Mouse (Mus musculus): ENCODE data around the gene Smyd3. TPM values are rescaled to one million over a fixed set of nuclear protein-coding genes. Genes with fewer than 3 reads are reported as not detected.
"Not testable (repeated sequence)": the region's sequence is repeated elsewhere in the genome, so short reads cannot be mapped to it uniquely, and the experiment has no call there.

Smyd3 gene
- polyA plus RNA-seq, 1 experiment from 2014 or later = 30.6 TPM

- H3K9me3 ChIP-seq (replicated peaks; ENCODE audit: control insufficient read depth, low read length, poor library complexity, severe bottlenecking); ATAC-seq; H3K9ac ChIP-seq (ENCODE audit: low read depth, low read length); H3K27me3 ChIP-seq (ENCODE audit: control insufficient read depth, insufficient read depth, low read depth, low read length); H3K4me3 ChIP-seq (ENCODE audit: low read depth, low read length); H3K36me3 ChIP-seq (ENCODE audit: control insufficient read depth, insufficient read depth, low read length); H3K4me2 ChIP-seq (ENCODE audit: low read length); H3K27ac ChIP-seq (ENCODE audit: low read length): not testable (repeated sequence)
- peaks cover 20% of the 10 kb centered on the region for H3K4me1 ChIP-seq (ENCODE audit: control insufficient read depth, insufficient read depth, low read length)
- WGBS = 84% methylated on average over 5 of the region's 5 CpGs
Measured at GRCm38 (mm10) chr1:179164219-179164618, 353.6 kb downstream of the Smyd3 start.

- not testable (repeated sequence) for H3K4me2 ChIP-seq (ENCODE audit: low read length); H3K9ac ChIP-seq (ENCODE audit: low read depth, low read length); H3K27me3 ChIP-seq (ENCODE audit: control insufficient read depth, insufficient read depth, low read depth, low read length); H3K4me3 ChIP-seq (ENCODE audit: low read depth, low read length); H3K27ac ChIP-seq (ENCODE audit: low read length); H3K9me3 ChIP-seq (replicated peaks; ENCODE audit: control insufficient read depth, low read length, poor library complexity, severe bottlenecking); H3K36me3 ChIP-seq (ENCODE audit: control insufficient read depth, insufficient read depth, low read length); ATAC-seq
- H3K4me1 ChIP-seq (ENCODE audit: control insufficient read depth, insufficient read depth, low read length) = peaks cover 20% of the 10 kb centered on the region
- WGBS = 90% methylated on average over 1 of the region's 1 CpGs
Measured at GRCm38 (mm10) chr1:179162752-179163151, 355.1 kb downstream of the Smyd3 start.

- 5% methylated on average over 6 of the region's 6 CpGs for WGBS
- peak overlapping the region; percentile 46; the same call in 1 of the 2 replicates for H3K27ac ChIP-seq (ENCODE audit: low read length)
Measured at GRCm38 (mm10) chr1:179161947-179162346, 355.9 kb downstream of the Smyd3 start.

GRCm38 (mm10) chr1:179160697-179161096 lies 357.1 kb downstream of the Smyd3 start:
- H3K9ac ChIP-seq (ENCODE audit: low read depth, low read length) = no peak overlapping the region
- ATAC-seq = 0 out of 2 replicates have a peak, but pooled peaks have one; percentile 45
- H3K4me1 ChIP-seq (ENCODE audit: control insufficient read depth, insufficient read depth, low read length) = peaks cover 20% of the 10 kb centered on the region
- H3K9me3 ChIP-seq (replicated peaks; ENCODE audit: control insufficient read depth, low read length, poor library complexity, severe bottlenecking) = no peaks in the 10 kb centered on the region
- H3K36me3 ChIP-seq (ENCODE audit: control insufficient read depth, insufficient read depth, low read length) = no peaks in the 10 kb centered on the region
- no peaks in the 10 kb centered on the region for H3K27me3 ChIP-seq (ENCODE audit: control insufficient read depth, insufficient read depth, low read depth, low read length)
- H3K27ac ChIP-seq (ENCODE audit: low read length) = peak overlapping the region; percentile 2; the same call in 1 of the 2 replicates
- 30% methylated on average over 3 of the region's 3 CpGs for WGBS
- H3K4me2 ChIP-seq (ENCODE audit: low read length) = no peak overlapping the region
- no peak overlapping the region for H3K4me3 ChIP-seq (ENCODE audit: low read depth, low read length)

More at GRCm38 (mm10) chr1:179161947-179162346, 355.9 kb downstream of the Smyd3 start:
- H3K9ac ChIP-seq (ENCODE audit: low read depth, low read length) = no peak overlapping the region
- H3K27me3 ChIP-seq (ENCODE audit: control insufficient read depth, insufficient read depth, low read depth, low read length) = no peaks in the 10 kb centered on the region
- H3K4me2 ChIP-seq (ENCODE audit: low read length) = 0 out of 2 replicates have a peak overlapping the region, but pooled peaks have one; percentile 5
- peak; percentile 48; the same call in 1 of the 2 replicates for ATAC-seq
- H3K9me3 ChIP-seq (replicated peaks; ENCODE audit: control insufficient read depth, low read length, poor library complexity, severe bottlenecking) = no peaks in the 10 kb centered on the region
- H3K36me3 ChIP-seq (ENCODE audit: control insufficient read depth, insufficient read depth, low read length) = no peaks in the 10 kb centered on the region
- peaks cover 20% of the 10 kb centered on the region for H3K4me1 ChIP-seq (ENCODE audit: control insufficient read depth, insufficient read depth, low read length)
- H3K4me3 ChIP-seq (ENCODE audit: low read depth, low read length) = no peak overlapping the region

- H3K27me3 ChIP-seq (ENCODE audit: control insufficient read depth, insufficient read depth, low read depth, low read length) = no peaks in the 10 kb centered on the region
- H3K4me1 ChIP-seq (ENCODE audit: control insufficient read depth, insufficient read depth, low read length) = no peaks in the 10 kb centered on the region
- no peak for ATAC-seq
- no peak overlapping the region for H3K4me2 ChIP-seq (ENCODE audit: low read length)
- H3K9me3 ChIP-seq (replicated peaks; ENCODE audit: control insufficient read depth, low read length, poor library complexity, severe bottlenecking) = no peaks in the 10 kb centered on the region
- 80% methylated on average over 9 of the region's 9 CpGs for WGBS
- no peak overlapping the region for H3K9ac ChIP-seq (ENCODE audit: low read depth, low read length)
- H3K27ac ChIP-seq (ENCODE audit: low read length) = no peak overlapping the region
- H3K36me3 ChIP-seq (ENCODE audit: control insufficient read depth, insufficient read depth, low read length) = no peaks in the 10 kb centered on the region
- no peak overlapping the region for H3K4me3 ChIP-seq (ENCODE audit: low read depth, low read length)
Measured at GRCm38 (mm10) chr1:179152376-179152775, 365.5 kb downstream of the Smyd3 start.

GRCm38 (mm10) chr1:179151275-179151674 lies 366.6 kb downstream of the Smyd3 start:
- Histone ChIP-seq H3K4me1 (ENCODE audit: control insufficient read depth, insufficient read depth, low read length) (no peaks in the 10 kb centered on the region; the same call in 1 of the 2 replicates), H3K36me3 (ENCODE audit: control insufficient read depth, insufficient read depth, low read length) (no peaks in the 10 kb centered on the region), H3K4me2 (ENCODE audit: low read length) (no peak overlapping the region), H3K4me3 (ENCODE audit: low read depth, low read length) (no peak overlapping the region), H3K9me3 (replicated peaks; ENCODE audit: control insufficient read depth, low read length, poor library complexity, severe bottlenecking) (no peaks in the 10 kb centered on the region), H3K27me3 (ENCODE audit: control insufficient read depth, insufficient read depth, low read depth, low read length) (no peaks in the 10 kb centered on the region), H3K9ac (ENCODE audit: low read depth, low read length) (no peak overlapping the region), H3K27ac (ENCODE audit: low read length) (no peak overlapping the region)
- WGBS = 75% methylated on average over 2 of the region's 2 CpGs
- ATAC-seq = no peak

- no peak overlapping the region for H3K9ac ChIP-seq (ENCODE audit: low read depth, low read length)
- H3K36me3 ChIP-seq (ENCODE audit: control insufficient read depth, insufficient read depth, low read length) = no peaks in the 10 kb centered on the region
- H3K9me3 ChIP-seq (replicated peaks; ENCODE audit: control insufficient read depth, low read length, poor library complexity, severe bottlenecking) = no peaks in the 10 kb centered on the region
- no peaks in the 10 kb centered on the region; the same call in 1 of the 2 replicates for H3K4me1 ChIP-seq (ENCODE audit: control insufficient read depth, insufficient read depth, low read length)
- H3K4me2 ChIP-seq (ENCODE audit: low read length) = no peak overlapping the region
- ATAC-seq = no peak
- no peak overlapping the region for H3K4me3 ChIP-seq (ENCODE audit: low read depth, low read length)
- WGBS = 82% methylated on average over 5 of the region's 5 CpGs
- no peak overlapping the region for H3K27ac ChIP-seq (ENCODE audit: low read length)
- H3K27me3 ChIP-seq (ENCODE audit: control insufficient read depth, insufficient read depth, low read depth, low read length) = no peaks in the 10 kb centered on the region
Measured at GRCm38 (mm10) chr1:179149468-179150140, 368.2 kb downstream of the Smyd3 start.

- Histone ChIP-seq H3K4me2 (ENCODE audit: low read length) (no peak overlapping the region), H3K9me3 (replicated peaks; ENCODE audit: control insufficient read depth, low read length, poor library complexity, severe bottlenecking) (no peaks in the 10 kb centered on the region), H3K27me3 (ENCODE audit: control insufficient read depth, insufficient read depth, low read depth, low read length) (no peaks in the 10 kb centered on the region), H3K36me3 (ENCODE audit: control insufficient read depth, insufficient read depth, low read length) (no peaks in the 10 kb centered on the region), H3K27ac (ENCODE audit: low read length) (no peak overlapping the region), H3K4me1 (ENCODE audit: control insufficient read depth, insufficient read depth, low read length) (no peaks in the 10 kb centered on the region; the same call in 1 of the 2 replicates), H3K9ac (ENCODE audit: low read depth, low read length) (no peak overlapping the region), H3K4me3 (ENCODE audit: low read depth, low read length) (no peak overlapping the region)
- ATAC-seq = no peak
- 49% methylated on average over 9 of the region's 9 CpGs for WGBS
Measured at GRCm38 (mm10) chr1:179146730-179147167, 371.1 kb downstream of the Smyd3 start.

GRCm38 (mm10) chr1:179143154-179143832 lies 374.5 kb downstream of the Smyd3 start:
- Histone ChIP-seq H3K9ac (ENCODE audit: low read depth, low read length) (no peak overlapping the region), H3K4me3 (ENCODE audit: low read depth, low read length) (no peak overlapping the region), H3K4me2 (ENCODE audit: low read length) (no peak overlapping the region), H3K4me1 (ENCODE audit: control insufficient read depth, insufficient read depth, low read length) (no peaks in the 10 kb centered on the region; the same call in 1 of the 2 replicates), H3K9me3 (replicated peaks; ENCODE audit: control insufficient read depth, low read length, poor library complexity, severe bottlenecking) (no peaks in the 10 kb centered on the region), H3K36me3 (ENCODE audit: control insufficient read depth, insufficient read depth, low read length) (no peaks in the 10 kb centered on the region), H3K27ac (ENCODE audit: low read length) (no peak overlapping the region), H3K27me3 (ENCODE audit: control insufficient read depth, insufficient read depth, low read depth, low read length) (no peaks in the 10 kb centered on the region)
- WGBS = 85% methylated on average over 11 of the region's 11 CpGs
- ATAC-seq = no peak

Measured in midbrain, embryonic 16.5 days (tissue).